Mouse (Mus musculus) midbrain, embryonic 16.5 days (tissue): ENCODE data around the gene Znhit2. TPM values are rescaled to one million over a fixed set of nuclear protein-coding genes. Genes with fewer than 3 reads are reported as not detected.

Experiments
- ATAC-seq: fragments of 200-750 bp; cut with Nextera tagmentation; 2 replicates; pipeline ENCODE4 v1.8.0; 2017; ENCODE audit warnings: moderate TSS enrichment
- H3K27ac ChIP-seq: fragments of 300-500 bp; sonication (generic); 2 replicates; pipeline ENCODE4 v1.5.1; 2014; ENCODE audit warnings: mild to moderate bottlenecking, low read length, mixed read lengths
- H3K27me3 ChIP-seq: fragments of 300-500 bp; sonication (generic); 2 replicates; pipeline ENCODE4 v1.6.1; 2014; ENCODE audit warnings: low read depth, low read length, mixed read lengths; ENCODE audit not compliant: control insufficient read depth, insufficient read depth
- H3K36me3 ChIP-seq: fragments of 300-500 bp; sonication (generic); 2 replicates; pipeline ENCODE4 v1.6.1; 2014; ENCODE audit warnings: mild to moderate bottlenecking, low read length, moderate library complexity, mixed read lengths; ENCODE audit not compliant: control insufficient read depth, insufficient read depth
- H3K4me1 ChIP-seq: fragments of 300-500 bp; sonication (generic); 2 replicates; pipeline ENCODE4 v1.6.1; 2014; ENCODE audit warnings: mild to moderate bottlenecking, low read length, mixed read lengths; ENCODE audit not compliant: control insufficient read depth, insufficient read depth
- H3K4me2 ChIP-seq: fragments of 300-500 bp; sonication (generic); 2 replicates; pipeline ENCODE4 v1.6.1; 2014; ENCODE audit warnings: mild to moderate bottlenecking, low read length, mixed read lengths
- H3K4me3 ChIP-seq: fragments of 300-500 bp; sonication (generic); 2 replicates; pipeline ENCODE4 v1.5.1; 2014; ENCODE audit warnings: low read depth, mild to moderate bottlenecking, low read length, moderate library complexity, mixed read lengths
- H3K9ac ChIP-seq: fragments of 300-500 bp; sonication (generic); 2 replicates; pipeline ENCODE4 v1.6.1; 2014; ENCODE audit warnings: low read depth, low read length, mixed read lengths
- H3K9me3 ChIP-seq: fragments of 300-500 bp; sonication (generic); replicated peaks from 2 replicates; pipeline ENCODE4 v1.6.1; 2014; ENCODE audit warnings: mild to moderate bottlenecking, low read length, mixed read lengths; ENCODE audit not compliant: control insufficient read depth, poor library complexity, severe bottlenecking
- WGBS: fragments of 180-500 bp; shearing (Covaris S2); extraction: QIAGEN DNeasy Blood & Tissue Kit; methylation state at CpG from one replicate; pipeline ENCODE4 v1.1.7; 2014; 5-methylcytosine and 5-hydroxymethylcytosine counted together
- polyA plus RNA-seq: library from polyadenylated mRNA; unstranded; fragments of >200 nt; fragmentation: Nextera tagmentation; extraction: Ambion mirVana; gene quantifications from 2 replicates; pipeline ENCODE4 v1.2.1, GENCODE M21; 2015

Gene Znhit2
- polyA plus RNA-seq, 1 experiment from 2014 or later, result 30.2 TPM

GRCm38 (mm10) chr19:6067011-6067723 is 6.2 kb downstream of the Znhit2 start:
- Histone ChIP-seq H3K36me3 (peaks cover 26% of the 10 kb centered on the region), H3K27ac (peak overlapping the region; percentile 91), H3K4me3 (peak overlapping the region; percentile 52), H3K4me2 (peak overlapping the region; percentile 91), H3K9me3 (no peaks in the 10 kb centered on the region), H3K27me3 (no peaks in the 10 kb centered on the region), H3K9ac (peak overlapping the region; percentile 82), H3K4me1 (peaks cover 33% of the 10 kb centered on the region)
- under 1% methylated on average over 30 of the region's 30 CpGs for WGBS
- ATAC-seq, result peak; percentile 81

DNA sequence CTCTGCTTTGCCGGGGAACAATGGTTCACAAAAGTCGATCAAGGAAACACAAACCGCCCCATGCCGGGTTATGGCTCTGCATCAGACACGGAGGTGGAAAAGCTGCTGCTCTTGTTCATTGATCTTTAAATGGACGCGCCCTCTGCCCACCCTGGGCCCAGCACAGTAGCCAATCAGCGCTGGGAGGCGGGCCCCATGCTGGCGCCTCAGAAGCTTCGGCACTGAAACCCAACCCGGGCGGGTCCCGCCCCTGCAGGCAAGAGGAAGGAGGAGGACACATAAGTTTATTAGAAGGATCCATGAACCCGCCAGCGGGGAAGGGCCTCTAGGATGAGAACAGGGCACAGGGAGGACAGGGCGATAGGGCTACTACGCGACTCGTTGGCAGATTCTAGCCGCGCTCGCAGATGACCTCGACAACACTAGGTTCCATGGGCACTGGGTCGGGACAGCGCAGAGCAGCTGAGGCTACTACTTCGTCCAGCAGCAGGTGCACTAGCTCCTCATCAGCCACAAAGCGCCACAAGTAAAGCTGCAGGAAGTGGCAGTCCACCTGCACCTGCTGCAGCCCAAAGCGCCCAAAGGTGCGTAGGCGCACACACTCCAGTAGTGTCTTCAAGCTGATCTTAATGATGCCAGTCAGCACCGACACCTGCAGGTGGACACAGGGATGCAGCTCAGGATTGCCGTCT is 6.9 kb downstream of the Znhit2 start, which contains the start of gene Tm7sf2:
TSS of gene Tm7sf2 (minus strand) at position 650 of the 692 bp plus-strand sequence.
- Histone ChIP-seq H3K36me3 (peaks cover 26% of the 10 kb centered on the region), H3K4me2 (peak within 1 kb of the TSS; percentile 91), H3K9me3 (no peaks in the 10 kb centered on the region), H3K27ac (peak within 1 kb of the TSS; percentile 91), H3K9ac (peak within 1 kb of the TSS; percentile 82), H3K4me1 (peaks cover 26% of the 10 kb centered on the region), H3K4me3 (peak within 1 kb of the TSS; percentile 52), H3K27me3 (no peaks in the 10 kb centered on the region)
- ATAC-seq, result peak; percentile 93
- 8% methylated on average over 33 of the region's 33 CpGs for WGBS

- Histone ChIP-seq H3K9ac (no peak overlapping the region), H3K4me3 (no peak overlapping the region), H3K9me3 (no peaks in the 10 kb centered on the region), H3K4me1 (peaks cover 22% of the 10 kb centered on the region), H3K4me2 (no peak overlapping the region), H3K36me3 (peaks cover 26% of the 10 kb centered on the region), H3K27ac (no peak overlapping the region), H3K27me3 (no peaks in the 10 kb centered on the region)
- 80% methylated on average over 4 of the region's 4 CpGs for WGBS
- ATAC-seq, result no peak
Measured at GRCm38 (mm10) chr19:6068951-6069350, 8.0 kb downstream of the Znhit2 start.

- no peak overlapping the region for H3K9ac ChIP-seq
- H3K36me3 ChIP-seq, result peaks cover 26% of the 10 kb centered on the region
- H3K4me3 ChIP-seq, result no peak overlapping the region
- 93% methylated on average over 10 of the region's 10 CpGs for WGBS
- no peak overlapping the region for H3K4me2 ChIP-seq
- H3K27me3 ChIP-seq, result no peaks in the 10 kb centered on the region
- ATAC-seq, result no peak
- H3K4me1 ChIP-seq, result peaks cover 22% of the 10 kb centered on the region
- no peak overlapping the region for H3K27ac ChIP-seq
- no peaks in the 10 kb centered on the region for H3K9me3 ChIP-seq
Measured at GRCm38 (mm10) chr19:6069851-6070250, 8.9 kb downstream of the Znhit2 start.

DNA sequence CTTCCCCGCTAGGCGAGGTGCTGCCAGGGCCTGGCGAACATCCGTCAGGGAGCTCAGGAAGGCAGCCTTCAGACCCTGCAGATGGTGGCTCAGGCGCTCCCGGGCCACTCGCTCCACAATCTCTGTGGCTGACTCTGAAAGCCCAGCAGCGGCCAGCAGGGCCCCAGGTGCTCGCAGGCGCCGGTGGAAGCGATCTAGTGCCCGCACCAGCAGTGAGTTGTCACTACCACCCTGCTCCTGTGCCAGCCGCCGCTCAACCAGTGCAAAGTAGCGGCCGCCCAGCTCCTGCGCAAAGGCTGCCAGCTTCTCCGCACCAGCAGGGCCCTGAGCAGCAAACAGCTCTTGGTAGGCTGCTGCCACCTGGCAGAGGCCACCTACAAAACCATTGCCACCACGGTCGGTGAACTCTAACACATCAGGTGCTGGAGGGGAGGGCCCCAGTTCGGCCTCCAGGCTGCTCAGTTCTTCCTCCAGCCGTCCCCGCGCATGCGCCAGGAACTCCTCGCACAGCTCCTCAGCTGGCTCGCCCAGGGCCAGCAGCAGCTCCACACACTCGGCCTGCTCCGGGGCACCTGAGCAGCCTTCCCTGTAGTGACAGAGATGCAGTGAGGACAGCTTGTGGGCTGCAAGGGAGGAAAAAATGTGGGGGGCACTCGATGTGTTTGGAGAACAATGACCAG is 9.7 kb downstream of the Znhit2 start:
- WGBS, result 94% methylated on average over 31 of the region's 31 CpGs
- H3K27me3 ChIP-seq, result no peaks in the 10 kb centered on the region
- no peak overlapping the region for H3K9ac ChIP-seq
- H3K4me3 ChIP-seq, result no peak overlapping the region
- peaks cover 24% of the 10 kb centered on the region for H3K4me1 ChIP-seq
- ATAC-seq, result no peak
- peaks cover 26% of the 10 kb centered on the region for H3K36me3 ChIP-seq
- H3K27ac ChIP-seq, result no peak overlapping the region
- H3K9me3 ChIP-seq, result no peaks in the 10 kb centered on the region
- H3K4me2 ChIP-seq, result no peak overlapping the region

GRCm38 (mm10) chr19:6071261-6071660 is 10.3 kb downstream of the Znhit2 start:
- H3K9ac ChIP-seq, result no peak overlapping the region
- H3K4me3 ChIP-seq, result no peak overlapping the region
- peaks cover 24% of the 10 kb centered on the region for H3K4me1 ChIP-seq
- no peak overlapping the region for H3K27ac ChIP-seq
- no peaks in the 10 kb centered on the region for H3K9me3 ChIP-seq
- peaks cover 26% of the 10 kb centered on the region for H3K36me3 ChIP-seq
- H3K27me3 ChIP-seq, result no peaks in the 10 kb centered on the region
- WGBS, result 94% methylated on average over 19 of the region's 19 CpGs
- H3K4me2 ChIP-seq, result no peak overlapping the region
- ATAC-seq, result no peak

GRCm38 (mm10) chr19:6073889-6074288 is 12.9 kb downstream of the Znhit2 start:
- WGBS, result 93% methylated on average over 5 of the region's 5 CpGs
- no peak for ATAC-seq
- H3K4me1 ChIP-seq, result peaks cover 18% of the 10 kb centered on the region
- H3K4me2 ChIP-seq, result no peak overlapping the region
- H3K27me3 ChIP-seq, result no peaks in the 10 kb centered on the region
- H3K27ac ChIP-seq, result no peak overlapping the region
- peaks cover 26% of the 10 kb centered on the region for H3K36me3 ChIP-seq
- no peaks in the 10 kb centered on the region for H3K9me3 ChIP-seq
- no peak overlapping the region for H3K4me3 ChIP-seq
- H3K9ac ChIP-seq, result no peak overlapping the region

DNA sequence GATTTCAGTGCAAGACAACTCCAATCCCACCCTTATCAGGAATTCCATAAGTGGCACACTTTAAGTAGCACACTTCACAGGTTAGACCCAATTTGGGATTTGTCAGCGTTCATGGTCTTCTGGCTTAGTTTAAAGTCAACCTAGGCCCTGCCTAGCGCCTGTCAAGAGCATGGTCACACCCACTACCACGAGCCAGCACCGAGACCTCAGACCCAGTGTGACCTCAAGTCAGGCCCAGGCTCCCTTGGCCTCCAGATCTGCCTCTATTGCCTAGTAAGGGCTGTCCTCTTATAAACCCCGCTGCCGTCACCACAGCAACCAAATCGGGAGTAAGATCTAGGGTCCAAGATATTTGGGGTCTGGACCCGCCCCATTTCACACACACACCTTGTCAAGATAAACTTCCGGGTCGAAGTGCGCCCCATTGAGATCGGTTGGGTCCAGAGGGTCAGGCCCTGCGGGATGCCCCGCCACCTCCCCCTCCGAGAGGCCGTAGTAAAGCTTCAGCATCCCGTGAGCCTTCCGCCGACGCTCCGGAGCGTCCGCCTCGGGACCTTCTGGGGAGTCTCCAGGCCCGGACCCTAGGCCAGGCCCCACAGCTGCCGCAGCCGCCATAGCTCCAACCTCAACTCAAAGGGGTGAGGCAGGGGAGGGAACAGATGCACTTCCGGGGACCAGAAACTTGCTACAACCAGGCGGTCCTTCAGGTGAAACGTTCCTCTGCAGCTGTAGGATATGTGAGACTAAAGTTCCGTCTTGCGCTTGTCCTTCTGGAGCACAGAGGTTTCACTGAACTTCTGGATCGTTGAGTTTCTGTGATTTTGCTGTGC is 15.8 kb downstream of the Znhit2 start, which contains the start of gene Vps51:
TSS of gene Vps51 (minus strand) at position 668 of the 830 bp plus-strand sequence.
- Histone ChIP-seq H3K36me3 (peaks cover 12% of the 10 kb centered on the region), H3K4me1 (peaks cover 18% of the 10 kb centered on the region), H3K4me2 (peak within 1 kb of the TSS; percentile 80), H3K27ac (peak within 1 kb of the TSS; percentile 91), H3K4me3 (peak within 1 kb of the TSS; percentile 87), H3K27me3 (no peaks in the 10 kb centered on the region), H3K9me3 (no peaks in the 10 kb centered on the region), H3K9ac (peak within 1 kb of the TSS; percentile 88)
- peak; percentile 93 for ATAC-seq
- WGBS, result 1% methylated on average over 33 of the region's 33 CpGs
